Mouse (Mus musculus): ENCODE results near the gene Slc35e4. TPM values are rescaled to one million over a fixed set of nuclear protein-coding genes. Genes with fewer than 3 reads are reported as not detected.
A peak's percentile ranks its signal among the peaks of the same experiment; 100 is the strongest.

The Slc35e4 gene
- total and polyA plus RNA-seq, 3 experiments: 3.3 to 10.9 (median 4.6) TPM

- peak within 1 kb of the TSS; percentile 62 to 93 (median 86) for H3K4me3 ChIP-seq (replicated peaks in 1 of 3; ENCODE audit: low read depth in 2 of 3, low read length in 2 of 3, poor library complexity in 1 of 3)
- in situ Hi-C loops (cut with MboI; ENCODE audit: low pct_ligation_motif_present, low pct_unique_long_range_greater_than_20kb, low sequenced_read_pairs): no loop called here
- peaks cover 11 to 23% of the 10 kb centered on the region in 2 experiments for H3K4me1 ChIP-seq (ENCODE audit: control insufficient read depth in 1 of 2, insufficient read depth in 2 of 2)
- DNase-seq (ENCODE audit: extremely low read depth): peak; percentile 95
- H3K36me3 ChIP-seq (replicated peaks in 1 of 2; ENCODE audit: control insufficient read depth in 1 of 2, insufficient read depth in 1 of 2, low read length in 1 of 2): peaks cover 17 to 31% of the 10 kb centered on the region in 2 experiments
- H3K9me3 ChIP-seq (replicated peaks; ENCODE audit: low read length): no peaks in the 10 kb centered on the region
- H3K27ac ChIP-seq (ENCODE audit: insufficient read depth, low read depth): no peak within 1 kb of the TSS
- H3K27me3 ChIP-seq (replicated peaks): peaks cover 14% of the 10 kb centered on the region
- H3K4me2 ChIP-seq (ENCODE audit: insufficient read depth, low read depth, poor library complexity, severe bottlenecking): peak within 1 kb of the TSS; percentile 99
- peaks cover 45% of the 10 kb centered on the region for H3K79me2 ChIP-seq (replicated peaks; ENCODE audit: control insufficient read depth, extremely low read depth, insufficient read depth, poor library complexity, severe bottlenecking)
- TF ChIP-seq ZKSCAN1 (IDR thresholded peaks at IDR 0.05; ENCODE audit: borderline replicate concordance, low read depth, low read length) (no peak), EP300 (IDR thresholded peaks at IDR 0.05; ENCODE audit: low read length) (no peak), PAX5 (IDR thresholded peaks at IDR 0.05; ENCODE audit: low read length) (no peak), JUN (IDR thresholded peaks at IDR 0.05; ENCODE audit: insufficient read depth, low read depth, low read length) (no peak), TCF12 (IDR thresholded peaks at IDR 0.05; ENCODE audit: low read depth, low read length) (peak; percentile 82), POLR2A (IDR thresholded peaks at IDR 0.05; ENCODE audit: low read depth, low read length) (peak; percentile 79), CTCF (conservative IDR thresholded peaks at IDR 0.05 in 1 of 2, IDR thresholded peaks at IDR 0.05 in 1 of 2; ENCODE audit: low read depth in 2 of 2, low read length in 2 of 2) (peak in 1 of 2 experiments; percentile 27; a peak in 1 of 4 replicates), ZNF384 (IDR thresholded peaks at IDR 0.05; ENCODE audit: low read depth, low read length) (no peak), MXI1 (IDR thresholded peaks at IDR 0.05; ENCODE audit: low read depth, low read length) (peak; percentile 98), IRF4 (IDR thresholded peaks at IDR 0.05; ENCODE audit: low read depth, low read length) (peak; percentile 51; the same call in 1 of the 2 replicates), CHD1 (IDR thresholded peaks at IDR 0.05; ENCODE audit: low read depth, low read length) (no peak), USF2 (conservative IDR thresholded peaks at IDR 0.05; ENCODE audit: low read depth, low read length) (no peak; the same call in 1 of the 2 replicates), RCOR1 (conservative IDR thresholded peaks at IDR 0.05; ENCODE audit: low read depth, low read length) (peak; percentile 74; the same call in 1 of the 2 replicates), E2F4 (IDR thresholded peaks at IDR 0.05; ENCODE audit: insufficient replicate concordance, low read depth, low read length) (no peak), MAZ (IDR thresholded peaks at IDR 0.05; ENCODE audit: low read depth, low read length) (no peak), UBTF (IDR thresholded peaks at IDR 0.05; ENCODE audit: low read depth, low read length) (no peak; the same call in 1 of the 2 replicates), JUND (conservative IDR thresholded peaks at IDR 0.05; ENCODE audit: low read depth, low read length) (no peak; the same call in 1 of the 2 replicates), NELFE (IDR thresholded peaks at IDR 0.05; ENCODE audit: low read depth, low read length) (no peak), SIN3A (IDR thresholded peaks at IDR 0.05; ENCODE audit: low read length) (peak; percentile 84), ETS1 (conservative IDR thresholded peaks at IDR 0.05; ENCODE audit: low read depth, low read length) (peak; percentile 70), MAFK (IDR thresholded peaks at IDR 0.05; ENCODE audit: insufficient replicate concordance, low read length) (no peak), MAX (IDR thresholded peaks at IDR 0.05; ENCODE audit: low read length) (peak; percentile 100), MEF2A (IDR thresholded peaks at IDR 0.05; ENCODE audit: borderline replicate concordance, low read depth, low read length) (peak; percentile 69; the same call in 1 of the 2 replicates), CHD2 (IDR thresholded peaks at IDR 0.05; ENCODE audit: low read length) (no peak), ELF1 (IDR thresholded peaks at IDR 0.05; ENCODE audit: low read depth, low read length) (peak; percentile 85), KAT2A (IDR thresholded peaks at IDR 0.05; ENCODE audit: insufficient replicate concordance, low read length) (peak; percentile 84; the same call in 1 of the 2 replicates), USF1 (IDR thresholded peaks at IDR 0.05; ENCODE audit: low read depth, low read length) (peak; percentile 69), MYC (IDR thresholded peaks at IDR 0.05; ENCODE audit: low read depth, low read length) (peak; percentile 99), HCFC1 (IDR thresholded peaks at IDR 0.05; ENCODE audit: low read depth, low read length) (peak; percentile 90), POLR2AphosphoS2 (IDR thresholded peaks at IDR 0.05; ENCODE audit: low read depth, low read length) (no peak), TBP (conservative IDR thresholded peaks at IDR 0.05; ENCODE audit: low read depth, low read length) (peak; percentile 92), ZC3H11A (IDR thresholded peaks at IDR 0.05; ENCODE audit: low read depth, low read length) (no peak), SMC3 (IDR thresholded peaks at IDR 0.05; ENCODE audit: low read depth, low read length) (no peak), ZMIZ1 (IDR thresholded peaks at IDR 0.05; ENCODE audit: low read depth, low read length) (peak; percentile 73; the same call in 1 of the 2 replicates), GABPA (IDR thresholded peaks at IDR 0.05; ENCODE audit: insufficient replicate concordance, low read depth, low read length) (no peak; the same call in 1 of the 2 replicates), RAD21 (IDR thresholded peaks at IDR 0.05; ENCODE audit: low read depth, low read length) (no peak), BHLHE40 (IDR thresholded peaks at IDR 0.05; ENCODE audit: low read depth, low read length) (peak; percentile 99), NRF1 (IDR thresholded peaks at IDR 0.05; ENCODE audit: low read depth, low read length) (no peak)
- H3K9ac ChIP-seq (ENCODE audit: insufficient read depth, low read depth): peak within 1 kb of the TSS; percentile 81
- dilution Hi-C loops (cut with MboI; ENCODE audit: extremely low pct_ligation_motif_present, extremely low pct_unique_long_range_greater_than_20kb, low sequenced_read_pairs): no loop called here
Measured at GRCm38 (mm10) chr11:3963610-3964415, 49.3 kb upstream of the Slc35e4 start, which contains the start of gene Pes1. Gene Pes1 (plus strand): TSS chr11:3963975.
